Mouse (Mus musculus) G1E (cell line): ENCODE measurements around the gene Coro2b. TPM values are rescaled to one million over a fixed set of nuclear protein-coding genes. Genes with fewer than 3 reads are reported as not detected.

Experiments used
- ATAC-seq: 2 replicates; pipeline ENCODE4 v1.8.0; 2016; ENCODE audit warnings: mild to moderate bottlenecking; ENCODE audit not compliant: insufficient number of reproducible peaks, poor library complexity, low FRiP score, severe bottlenecking; ENCODE audit errors: extremely low read depth
- DNase-seq: peaks from one replicate; pipeline ENCODE4 v3.0.0; 2012; ENCODE audit warnings: low spot score
- H3K27me3 ChIP-seq: 2 replicates; pipeline ENCODE4 v1.6.1; 2012; ENCODE audit warnings: mild to moderate bottlenecking, low read length, inconsistent platforms; ENCODE audit not compliant: insufficient read depth
- H3K36me3 ChIP-seq: replicated peaks from 2 replicates; pipeline ENCODE3; 2012; ENCODE audit warnings: mild to moderate bottlenecking, inconsistent platforms
- H3K4me1 ChIP-seq: 2 replicates; pipeline ENCODE4 v1.6.1; 2012; ENCODE audit warnings: low read depth, low read length, inconsistent platforms, mixed read lengths; ENCODE audit not compliant: insufficient read depth
- H3K4me3 ChIP-seq: 2 replicates; pipeline ENCODE4 v1.5.1; 2012; ENCODE audit warnings: low read depth, mild to moderate bottlenecking, inconsistent platforms, low read length, moderate library complexity, mixed read lengths
- H3K9me3 ChIP-seq: replicated peaks from 2 replicates; pipeline ENCODE4 v1.6.1; 2012; ENCODE audit warnings: inconsistent platforms
- CTCF ChIP-seq: IDR thresholded peaks from 2 replicates; pipeline ENCODE4 v1.5.1; 2012; ENCODE audit warnings: low read depth, low read length, inconsistent platforms, mixed read lengths
- GATA1 ChIP-seq: IDR thresholded peaks from 2 replicates; pipeline ENCODE4 v1.6.1; 2012; ENCODE audit warnings: borderline replicate concordance, low read length, inconsistent platforms, mixed read lengths
- GATA2 ChIP-seq: IDR thresholded peaks from 2 replicates; pipeline ENCODE4 v1.6.1; 2012; ENCODE audit warnings: low read depth, low read length, inconsistent platforms, borderline replicate concordance
- POLR2AphosphoS5 ChIP-seq: IDR thresholded peaks from 2 replicates; pipeline ENCODE4 v1.6.1; 2012; ENCODE audit warnings: low read depth, low read length, inconsistent platforms; ENCODE audit not compliant: insufficient replicate concordance
- TAL1 ChIP-seq: conservative IDR thresholded peaks from 2 replicates; pipeline ENCODE4 v1.6.1; 2012; ENCODE audit warnings: low read depth, low read length, inconsistent platforms, mixed read lengths
- polyA plus RNA-seq: library from polyadenylated mRNA; stranded (reverse); fragments of >175 nt; gene quantifications from 2 replicates; pipeline ENCODE4 v1.2.3, GENCODE M21; 2012
- total RNA-seq, 2 experiments: library from RNA; stranded (forward) in 1 of 2; stranded (reverse) in 1 of 2; fragments of 200-1000 nt in 1 of 2; fragments of >200 nt in 1 of 2; fragmentation: Nextera tagmentation in 1 of 2; gene quantifications; 2 replicates each; pipeline ENCODE4 v1.2.3; 2014 to 2017

Coro2b gene
- total and polyA plus RNA-seq, 3 experiments: 0.16 TPM; not detected in 2

GRCm38 (mm10) chr9:62418742-62419141, 118.1 kb downstream of the Coro2b start:
- Histone ChIP-seq H3K36me3 (no peaks in the 10 kb centered on the region), H3K4me3 (no peak overlapping the region)

GRCm38 (mm10) chr9:62407357-62408146, 129.3 kb downstream of the Coro2b start:
- DNase-seq: peak; percentile 48
- H3K9me3 ChIP-seq: peaks cover 26% of the 10 kb centered on the region
- H3K36me3 ChIP-seq: peaks cover 10% of the 10 kb centered on the region
- no peak for TF ChIP-seq CTCF
- peak; percentile 79 for TF ChIP-seq GATA2
- no peak for TF ChIP-seq POLR2AphosphoS5
- no peak for TF ChIP-seq GATA1
- peak; percentile 77 for TF ChIP-seq TAL1
- no peaks in the 10 kb centered on the region for H3K27me3 ChIP-seq
- no peak overlapping the region; the same call in 1 of the 2 replicates for H3K4me3 ChIP-seq
- ATAC-seq: peak; percentile 72
- peaks cover 37% of the 10 kb centered on the region for H3K4me1 ChIP-seq

More at GRCm38 (mm10) chr9:62418742-62419141, 118.1 kb downstream of the Coro2b start:
- Histone ChIP-seq H3K4me1 (peaks cover 47% of the 10 kb centered on the region), H3K27me3 (peaks cover 10% of the 10 kb centered on the region; the same call in 1 of the 2 replicates), H3K9me3 (peaks cover 11% of the 10 kb centered on the region)
- ATAC-seq (no peak), DNase-seq (no peak)
- no peak for TF ChIP-seq TAL1
- TF ChIP-seq GATA1: no peak
- TF ChIP-seq CTCF: peak; percentile 14; the same call in 1 of the 2 replicates

- TF ChIP-seq POLR2AphosphoS5 (no peak), TAL1 (peak; percentile 50; the same call in 1 of the 2 replicates)
- no peak for DNase-seq
- Histone ChIP-seq H3K4me1 (peaks cover 41% of the 10 kb centered on the region), H3K9me3 (peaks cover 16% of the 10 kb centered on the region), H3K36me3 (peaks cover 6% of the 10 kb centered on the region), H3K27me3 (no peaks in the 10 kb centered on the region), H3K4me3 (no peak overlapping the region; the same call in 1 of the 2 replicates)
- ATAC-seq: peak; percentile 55
Observed at GRCm38 (mm10) chr9:62406423-62407013, 130.3 kb downstream of the Coro2b start.

- Histone ChIP-seq H3K4me3 (no peak overlapping the region), H3K27me3 (no peaks in the 10 kb centered on the region), H3K4me1 (peaks cover 45% of the 10 kb centered on the region), H3K9me3 (no peaks in the 10 kb centered on the region), H3K36me3 (no peaks in the 10 kb centered on the region)
- TF ChIP-seq CTCF (no peak), GATA2 (no peak), GATA1 (no peak), POLR2AphosphoS5 (no peak), TAL1 (no peak)
- ATAC-seq (no peak), DNase-seq (no peak)
Observed at GRCm38 (mm10) chr9:62401589-62401988, 135.3 kb downstream of the Coro2b start.

- Histone ChIP-seq H3K36me3 (no peaks in the 10 kb centered on the region), H3K27me3 (no peaks in the 10 kb centered on the region), H3K4me1 (peaks cover 38% of the 10 kb centered on the region), H3K9me3 (no peaks in the 10 kb centered on the region), H3K4me3 (no peak overlapping the region)
- DNase-seq (no peak), ATAC-seq (no peak)
- TF ChIP-seq GATA2 (no peak), CTCF (no peak), TAL1 (no peak), POLR2AphosphoS5 (no peak), GATA1 (no peak)
Observed at GRCm38 (mm10) chr9:62400531-62401170, 136.2 kb downstream of the Coro2b start.

GRCm38 (mm10) chr9:62394163-62394562, 142.7 kb downstream of the Coro2b start:
- Histone ChIP-seq H3K4me3 (no peak overlapping the region), H3K36me3 (no peaks in the 10 kb centered on the region), H3K27me3 (no peaks in the 10 kb centered on the region), H3K4me1 (peaks cover 30% of the 10 kb centered on the region), H3K9me3 (no peaks in the 10 kb centered on the region)
- no peak for TF ChIP-seq TAL1
- no peak for TF ChIP-seq POLR2AphosphoS5
- TF ChIP-seq CTCF: no peak
- TF ChIP-seq GATA1: no peak
- no peak for TF ChIP-seq GATA2
- no peak for DNase-seq
- ATAC-seq: no peak
